Mouse (Mus musculus) cortical plate, adult 2 months (tissue): ENCODE data around the gene Mmp9. TPM values are rescaled to one million over a fixed set of nuclear protein-coding genes. Genes with fewer than 3 reads are reported as not detected.

Source experiments
- H3K27ac ChIP-seq: fragments of 200-500 bp; 2 replicates; pipeline ENCODE4 v1.5.1; 2012; ENCODE audit warnings: low read length, control low read depth, inconsistent platforms; ENCODE audit not compliant: insufficient read depth
- H3K4me1 ChIP-seq: fragments of 200-500 bp; 2 replicates; pipeline ENCODE4 v1.6.1; 2011; ENCODE audit warnings: low read length; ENCODE audit not compliant: control insufficient read depth, insufficient read depth
- H3K4me3 ChIP-seq: fragments of 200-500 bp; 2 replicates; pipeline ENCODE4 v1.5.1; 2011; ENCODE audit warnings: mild to moderate bottlenecking, low read length, control low read depth; ENCODE audit not compliant: insufficient read depth
- CTCF ChIP-seq: fragments of 200-500 bp; IDR thresholded peaks from 2 replicates; pipeline ENCODE4 v1.5.1; 2011; ENCODE audit warnings: mild to moderate bottlenecking, control low read depth, low read length; ENCODE audit not compliant: insufficient read depth; ENCODE audit errors: extremely low read depth
- POLR2A ChIP-seq: fragments of 200-500 bp; IDR thresholded peaks from 2 replicates; pipeline ENCODE4 v1.6.1; 2011; ENCODE audit warnings: mild to moderate bottlenecking, low read length, control low read depth; ENCODE audit not compliant: insufficient read depth; ENCODE audit errors: extremely low read depth
- polyA plus RNA-seq: library from polyadenylated mRNA; depleted of rRNA; stranded (reverse); fragments of >200 nt; gene quantifications from 2 replicates; pipeline ENCODE4 v1.2.3, GENCODE M21; 2012

Mmp9 gene
- polyA plus RNA-seq, 1 experiment, result 1.5 TPM

DNA sequence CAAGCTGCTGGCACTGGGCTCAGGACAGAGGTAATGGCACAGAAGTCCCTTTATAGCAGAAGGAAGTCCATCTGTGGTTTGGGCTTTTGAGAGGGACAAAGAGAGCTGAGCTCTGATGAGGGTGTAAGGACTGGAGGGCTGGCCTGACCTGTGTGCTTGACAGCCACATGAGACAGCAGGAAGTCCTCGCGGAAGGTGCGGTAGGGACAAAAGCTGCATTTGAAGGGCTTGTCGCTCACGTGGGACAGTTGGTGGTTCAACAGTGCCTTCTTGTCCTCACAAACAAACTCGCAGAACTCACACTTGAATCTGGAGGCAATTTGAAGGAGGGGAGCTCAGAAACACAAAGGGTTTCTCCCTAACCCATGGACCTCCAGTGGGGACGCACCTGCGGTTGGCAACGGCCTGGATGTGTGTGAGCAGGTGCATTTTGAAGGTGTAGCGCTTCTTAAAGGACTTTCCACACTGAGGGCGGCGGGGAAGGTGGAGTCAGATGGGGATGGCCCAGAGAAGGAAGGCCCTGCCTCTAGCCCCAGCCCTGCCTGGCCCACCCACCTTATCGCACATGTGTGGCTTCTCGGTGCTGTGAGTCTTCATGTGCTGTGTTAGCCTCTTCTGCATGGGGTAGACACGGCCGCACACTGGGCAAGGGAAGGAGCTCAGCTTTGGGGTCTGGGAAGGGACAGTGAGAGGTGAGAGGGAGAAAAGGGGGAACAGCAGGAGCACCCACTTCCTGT is 40.7 kb upstream of the Mmp9 start:
- no peaks in the 10 kb centered on the region for H3K4me1 ChIP-seq
- no peak overlapping the region for H3K27ac ChIP-seq
- TF ChIP-seq POLR2A (no peak), CTCF (no peak)
- H3K4me3 ChIP-seq, result no peak overlapping the region

DNA sequence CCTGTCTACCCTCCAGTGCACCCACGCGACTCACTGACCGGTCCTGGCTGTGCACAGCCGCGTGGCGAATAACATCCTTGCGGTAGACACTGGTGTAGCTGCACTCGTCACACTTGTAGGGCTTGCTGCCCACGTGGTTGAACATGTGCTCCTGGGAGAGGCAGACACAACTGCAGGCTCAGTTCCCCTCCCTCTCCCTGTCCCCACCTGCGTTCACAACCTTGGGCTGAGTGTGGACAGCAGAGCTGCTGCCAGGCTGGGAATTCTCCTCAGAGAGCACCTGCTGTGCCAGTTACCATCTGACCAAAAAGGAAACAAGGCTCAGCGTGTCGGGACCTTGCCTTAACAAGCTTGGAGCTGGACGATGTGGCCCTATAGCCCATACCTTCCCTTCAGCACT is 39.2 kb upstream of the Mmp9 start:
- Histone ChIP-seq H3K4me3 (no peak overlapping the region), H3K27ac (no peak overlapping the region), H3K4me1 (no peaks in the 10 kb centered on the region)
- no peak for TF ChIP-seq CTCF

DNA sequence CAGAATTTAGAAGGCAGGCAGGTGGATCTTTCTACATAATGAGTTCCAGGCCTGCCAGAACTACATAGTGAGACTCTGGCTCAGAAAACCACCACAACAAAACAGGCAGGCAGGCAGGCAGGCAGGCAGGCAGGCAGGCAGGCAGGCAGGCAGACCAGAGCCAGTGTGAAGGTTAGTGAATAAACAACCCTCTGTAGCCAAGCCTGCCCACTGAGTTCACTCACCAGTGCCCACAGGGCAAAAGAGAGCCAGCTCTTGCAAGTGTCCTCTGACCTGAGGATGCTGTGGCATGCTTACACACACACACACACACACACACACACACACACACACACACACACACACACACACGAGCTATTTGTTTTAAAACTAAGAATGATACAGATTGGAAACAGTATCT is 37.1 kb upstream of the Mmp9 start:
- TF ChIP-seq POLR2A (no peak), CTCF (no peak)
- Histone ChIP-seq H3K4me1 (no peaks in the 10 kb centered on the region), H3K27ac (no peak overlapping the region), H3K4me3 (no peak overlapping the region)

DNA sequence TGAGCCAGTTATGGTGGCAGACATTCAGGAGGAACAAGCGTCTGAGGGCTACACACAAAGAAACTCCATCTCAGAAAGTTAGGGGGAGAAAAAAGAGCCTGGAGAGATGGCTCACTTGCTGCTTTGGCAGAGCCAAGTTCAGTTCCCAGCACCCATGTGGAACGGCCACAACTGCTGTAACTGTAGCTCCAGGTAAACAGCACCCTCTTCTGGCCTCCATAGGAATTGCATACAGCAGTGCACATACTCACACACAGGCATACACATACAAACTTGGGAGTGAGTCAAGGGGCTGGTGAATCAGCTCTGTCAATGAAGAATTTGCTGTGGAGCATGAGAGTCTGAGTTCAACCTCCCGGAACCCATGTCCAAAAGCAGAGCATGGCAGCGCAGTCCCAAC is 34.5 kb upstream of the Mmp9 start:
- Histone ChIP-seq H3K4me3 (no peak overlapping the region), H3K4me1 (no peaks in the 10 kb centered on the region), H3K27ac (no peak overlapping the region)
- TF ChIP-seq POLR2A, result no peak
- TF ChIP-seq CTCF, result 0 out of 2 replicates have a peak, but pooled peaks have one; percentile 10

DNA sequence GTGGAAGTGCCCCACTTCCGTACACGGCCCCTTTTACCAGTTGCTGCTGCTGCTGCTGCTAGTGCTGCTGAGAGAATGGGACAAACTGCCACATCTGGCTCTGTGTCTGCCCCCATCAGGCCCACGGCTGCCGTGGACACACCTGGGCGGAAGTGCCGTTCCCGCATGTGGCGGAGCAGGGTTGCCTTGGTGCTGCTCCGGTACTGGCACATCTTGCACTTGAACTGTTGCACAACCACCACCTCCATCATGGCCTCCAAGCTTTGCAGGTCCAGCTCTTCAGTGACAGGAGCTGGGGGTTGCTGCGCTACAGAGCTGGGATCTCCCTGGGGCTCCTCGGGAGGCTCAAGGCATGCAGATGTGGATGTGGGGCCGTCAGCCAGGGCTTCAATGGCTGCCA is 33.1 kb upstream of the Mmp9 start:
- no peak for TF ChIP-seq POLR2A
- no peak for TF ChIP-seq CTCF
- no peak overlapping the region for H3K4me3 ChIP-seq
- H3K4me1 ChIP-seq, result no peaks in the 10 kb centered on the region
- H3K27ac ChIP-seq, result no peak overlapping the region

DNA sequence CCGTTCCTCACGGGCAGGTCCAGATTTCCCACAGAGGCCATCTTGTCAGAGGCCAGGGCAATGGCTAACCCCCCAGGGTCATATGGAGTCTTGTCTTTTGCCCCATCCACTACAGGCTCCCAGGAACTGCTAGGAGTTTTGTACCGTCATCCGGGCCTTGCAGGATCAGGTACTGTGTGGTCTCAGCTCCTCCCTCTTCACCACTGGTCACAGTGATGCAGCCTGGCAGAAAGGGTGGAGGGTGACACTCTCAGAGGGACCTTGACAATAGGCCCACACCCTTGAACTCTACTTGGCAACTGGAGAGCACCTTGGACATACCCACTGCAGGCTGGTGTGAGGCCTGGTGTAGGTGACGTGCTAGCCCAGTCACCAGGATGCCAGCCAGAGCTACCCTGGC is 32.6 kb upstream of the Mmp9 start:
- TF ChIP-seq CTCF (no peak), POLR2A (no peak)
- H3K4me3 ChIP-seq, result no peak overlapping the region
- H3K27ac ChIP-seq, result no peak overlapping the region
- H3K4me1 ChIP-seq, result no peaks in the 10 kb centered on the region

DNA sequence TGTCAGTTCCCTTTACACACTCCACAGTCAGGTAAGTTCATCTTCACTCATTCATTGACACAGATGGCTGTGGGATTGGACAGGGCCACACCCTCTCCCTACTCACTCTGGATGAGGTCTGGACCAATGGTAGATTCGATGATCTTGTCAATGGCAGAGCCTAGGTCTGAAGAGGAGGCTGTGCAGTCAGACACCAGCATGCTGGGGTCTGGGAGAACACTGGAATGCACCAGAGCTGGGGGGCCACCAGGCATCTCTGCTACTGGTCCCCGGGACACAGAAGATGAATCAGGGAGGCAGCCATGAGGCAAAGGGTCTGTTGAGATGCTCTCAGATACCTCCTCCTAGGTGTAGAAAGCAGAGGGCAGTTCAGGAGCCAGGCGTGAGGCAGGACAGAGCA is 31.5 kb upstream of the Mmp9 start:
- H3K4me3 ChIP-seq, result no peak overlapping the region
- no peak overlapping the region for H3K27ac ChIP-seq
- H3K4me1 ChIP-seq, result no peaks in the 10 kb centered on the region
- TF ChIP-seq POLR2A (no peak), CTCF (no peak)

DNA sequence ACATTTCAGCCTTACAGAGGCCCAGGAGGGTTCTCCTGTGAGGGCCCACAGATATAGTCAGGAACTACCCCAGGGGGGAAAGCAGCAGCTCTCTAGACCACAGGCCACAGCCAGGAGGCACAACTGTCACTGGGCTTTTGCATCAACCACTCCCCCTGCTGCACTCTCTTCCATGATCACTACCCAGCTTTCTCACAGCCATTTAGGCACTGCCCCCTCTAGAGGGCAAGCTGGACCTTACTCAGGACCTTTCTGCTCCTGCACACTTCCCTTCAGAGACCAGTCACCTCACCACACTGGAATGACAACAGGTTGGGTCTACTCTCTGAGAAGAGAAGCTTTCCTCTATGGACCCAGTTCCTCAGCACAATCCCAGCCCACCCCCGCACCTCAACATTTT is 31.0 kb upstream of the Mmp9 start:
- no peak for TF ChIP-seq POLR2A
- TF ChIP-seq CTCF, result no peak
- Histone ChIP-seq H3K4me3 (no peak overlapping the region), H3K27ac (no peak overlapping the region), H3K4me1 (no peaks in the 10 kb centered on the region)

DNA sequence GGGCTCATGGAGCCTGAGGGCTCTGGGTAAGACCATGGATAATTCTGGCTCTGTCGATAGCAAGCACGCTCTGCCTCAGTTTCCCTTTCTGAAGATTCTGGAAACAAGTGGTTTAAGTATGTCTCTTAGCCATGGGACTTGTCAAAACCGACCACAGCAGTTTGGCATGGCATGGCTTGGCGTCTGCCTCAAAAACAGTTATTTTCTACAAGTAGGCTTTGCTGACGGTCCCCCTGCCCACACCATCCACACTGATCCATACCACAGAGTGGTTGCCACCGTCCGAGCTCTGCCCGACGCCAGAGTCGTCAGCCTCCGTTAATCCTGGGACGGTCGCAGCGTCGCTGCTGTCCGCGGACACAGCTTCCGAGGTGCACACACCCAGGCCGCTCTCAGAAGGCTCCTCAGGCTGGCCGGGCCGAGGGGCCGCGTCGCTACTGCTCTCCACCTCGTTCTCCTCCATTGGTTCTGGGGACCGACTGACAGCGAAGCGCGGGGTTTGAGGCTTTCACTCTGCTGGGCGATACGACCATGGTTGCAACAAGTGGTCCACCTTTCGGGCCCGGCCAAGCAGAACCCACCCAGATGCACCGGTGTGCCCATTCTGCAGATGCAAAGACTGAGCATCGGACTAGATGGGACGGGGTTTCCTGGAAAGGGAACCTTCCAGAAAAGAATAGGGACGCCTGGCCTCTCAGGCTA is 30.1 kb upstream of the Mmp9 start:
- TF ChIP-seq CTCF (no peak), POLR2A (no peak)
- H3K4me3 ChIP-seq, result peak overlapping the region; percentile 90
- peak overlapping the region; percentile 100 for H3K27ac ChIP-seq
- H3K4me1 ChIP-seq, result no peaks in the 10 kb centered on the region

DNA sequence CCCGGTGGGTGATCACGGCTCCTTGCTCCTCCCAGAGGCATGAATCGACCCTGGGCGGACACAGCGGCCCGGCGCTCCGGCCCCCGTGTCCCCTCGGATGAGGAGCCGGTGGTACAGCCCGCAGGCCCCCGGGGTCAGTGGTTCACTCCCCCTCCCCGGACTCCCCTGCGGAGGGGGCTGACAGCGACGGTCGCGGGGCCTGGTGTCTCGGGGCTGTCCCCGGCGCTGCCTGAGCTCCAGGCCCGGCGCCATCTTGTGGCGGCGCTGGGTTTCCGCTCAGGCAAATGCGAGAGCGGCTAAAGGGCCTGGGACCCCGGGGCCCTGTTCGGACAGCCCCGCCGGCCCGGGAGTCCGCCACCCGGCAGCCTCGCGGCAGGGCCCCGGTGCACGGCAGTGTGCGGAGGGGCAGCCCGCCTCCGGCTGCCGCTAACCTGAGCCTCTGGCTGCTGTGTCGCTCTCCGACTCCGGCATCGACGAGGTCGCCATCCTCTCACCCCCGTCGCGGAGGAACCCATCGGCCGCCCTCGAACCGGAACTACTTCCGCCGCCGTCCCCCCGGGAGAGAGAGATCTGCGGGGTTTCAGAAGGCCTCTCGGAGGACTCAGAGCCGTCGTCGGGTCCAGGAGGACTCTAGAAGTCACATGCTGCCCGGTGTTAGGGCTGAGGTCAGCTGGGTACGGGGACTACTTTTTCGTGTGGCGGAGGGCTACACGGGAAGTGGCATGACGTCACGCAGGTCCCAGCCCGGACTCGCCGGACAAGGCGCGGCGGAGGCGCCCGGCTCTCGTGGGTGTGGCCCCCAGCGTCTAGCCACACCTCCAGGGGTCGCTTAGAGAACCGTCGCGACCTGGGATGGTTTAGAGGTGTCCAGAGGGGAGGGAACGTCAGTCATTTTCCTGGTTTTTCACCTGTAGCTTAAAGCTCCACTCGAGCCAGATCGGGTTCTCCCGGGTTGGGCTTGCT is 29.2 kb upstream of the Mmp9 start, which contains the start of gene Zfp335:
Gene Zfp335 (minus strand): TSS at position 672 of the 963 bp plus-strand sequence.
- H3K4me1 ChIP-seq, result no peaks in the 10 kb centered on the region
- no peak for TF ChIP-seq CTCF
- peak; percentile 53; the same call in 1 of the 2 replicates for TF ChIP-seq POLR2A
- H3K4me3 ChIP-seq, result peak within 1 kb of the TSS; percentile 90

More for the DNA sequence above, 29.2 kb upstream of the Mmp9 start, which contains the start of gene Zfp335:
- H3K27ac ChIP-seq, result peak within 1 kb of the TSS; percentile 100
